8 mouse cellular contexts compared by ENCODE assay signal in the genomic region with DNA sequence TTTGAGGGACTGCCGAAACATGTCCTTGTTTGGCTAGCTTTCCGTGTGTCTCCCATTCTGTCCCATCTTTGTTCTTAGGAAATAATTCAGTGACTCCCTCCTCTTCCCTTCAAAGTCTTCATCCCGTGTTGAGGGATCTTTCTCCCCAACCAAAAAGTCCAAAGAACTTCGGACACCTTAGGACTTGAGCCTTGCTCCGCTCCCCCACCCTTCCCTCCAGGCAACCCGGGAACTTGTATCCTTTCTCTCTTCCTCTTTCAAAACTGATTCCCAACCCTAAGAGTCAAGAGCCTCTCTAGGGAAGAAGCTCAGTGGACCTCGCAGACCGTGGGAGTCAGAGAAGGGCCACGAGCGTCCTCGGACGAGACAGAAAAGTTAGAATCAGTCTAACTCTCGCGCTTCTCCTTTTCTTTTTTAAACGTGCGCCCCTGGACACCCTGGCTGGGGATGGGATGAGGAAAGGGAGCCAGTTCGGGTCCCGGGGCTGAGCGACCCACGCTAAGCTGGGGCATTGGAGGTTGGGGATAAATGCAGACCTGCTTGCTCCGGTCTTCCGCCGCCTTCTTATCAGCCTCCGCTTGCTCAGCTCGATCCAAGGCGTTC. TPM values are rescaled to one million over a fixed set of nuclear protein-coding genes. Genes with fewer than 3 reads are reported as not detected.
DNase-seq lines count a peak whose midpoint lies in the region; ATAC-seq and TF ChIP-seq lines count a peak whose summit lies in the region.

No protein-coding gene starts in this region.

- no peak for TF ChIP-seq CTCF in kidney, postnatal 0 days (IDR thresholded peaks at IDR 0.05; ENCODE audit: low read depth)

- H3K79me2 ChIP-seq in myocyte (ENCODE audit: control insufficient read depth, insufficient read depth) = peaks cover 49% of the 10 kb centered on the region

- H3K4me3 ChIP-seq in kidney, postnatal 0 days (replicated peaks; ENCODE audit: low read depth, low read length) = peak overlapping the region; percentile 75
- H3K4me3 ChIP-seq in embryonic facial prominence, embryonic 10.5 days = peak overlapping the region; percentile 76
- H3K4me3 ChIP-seq in hindbrain, embryonic 16.5 days (ENCODE audit: low read length) = peak overlapping the region; percentile 56
- peak overlapping the region; percentile 99 for H3K4me3 ChIP-seq in myocyte

- TF ChIP-seq POLR2A in myocyte (IDR thresholded peaks at IDR 0.05; ENCODE audit: insufficient read length, low read depth) = no peak

- no peaks in the 10 kb centered on the region for H3K27me3 ChIP-seq in kidney, postnatal 0 days (ENCODE audit: insufficient read depth, low read length)
- peaks cover 56% of the 10 kb centered on the region for H3K27me3 ChIP-seq in embryonic facial prominence, embryonic 10.5 days (replicated peaks; ENCODE audit: low read depth, poor library complexity, severe bottlenecking)
- H3K27me3 ChIP-seq in hindbrain, embryonic 16.5 days (replicated peaks; ENCODE audit: control insufficient read depth, insufficient read depth, low read length) = peaks cover 8% of the 10 kb centered on the region
- H3K27me3 ChIP-seq in myocyte (ENCODE audit: control insufficient read depth, insufficient read depth, insufficient read length) = no peaks in the 10 kb centered on the region

- H3K36me3 ChIP-seq in kidney, postnatal 0 days (ENCODE audit: insufficient read depth, low read length) = no peaks in the 10 kb centered on the region
- H3K36me3 ChIP-seq in embryonic facial prominence, embryonic 10.5 days (replicated peaks) = no peaks in the 10 kb centered on the region
- H3K36me3 ChIP-seq in hindbrain, embryonic 16.5 days (ENCODE audit: control insufficient read depth, insufficient read depth, low read length) = no peaks in the 10 kb centered on the region
- H3K36me3 ChIP-seq in myocyte (ENCODE audit: control insufficient read depth, insufficient read depth) = peaks cover 4% of the 10 kb centered on the region

- peak overlapping the region; percentile 81 for H3K9ac ChIP-seq in kidney, postnatal 0 days (ENCODE audit: low read depth, low read length)
- H3K9ac ChIP-seq in hindbrain, embryonic 16.5 days (ENCODE audit: low read depth, low read length) = peak overlapping the region; percentile 67

- no peaks in the 10 kb centered on the region for H3K9me3 ChIP-seq in kidney, postnatal 0 days (replicated peaks; ENCODE audit: low read length)
- no peaks in the 10 kb centered on the region for H3K9me3 ChIP-seq in embryonic facial prominence, embryonic 10.5 days
- no peaks in the 10 kb centered on the region for H3K9me3 ChIP-seq in hindbrain, embryonic 16.5 days (ENCODE audit: control insufficient read depth, low read length)

- DNase-seq in kidney, postnatal 0 days (ENCODE audit: low spot score) = peak; percentile 49
- no peak for DNase-seq in kidney, adult 8-10 months
- no peak for DNase-seq in embryonic facial prominence, embryonic 10.5 days (ENCODE audit: low spot score)
- DNase-seq in adrenal gland, postnatal 25 days = no peak
- no peak for DNase-seq in ovary, adult 18-20 months (ENCODE audit: low spot score)

- peak overlapping the region; percentile 90 for H3K27ac ChIP-seq in kidney, postnatal 0 days
- peak overlapping the region; percentile 89 for H3K27ac ChIP-seq in embryonic facial prominence, embryonic 10.5 days (replicated peaks)
- H3K27ac ChIP-seq in hindbrain, embryonic 16.5 days (ENCODE audit: low read depth, low read length) = peak overlapping the region; percentile 16; the same call in 1 of the 2 replicates

- peak overlapping the region; percentile 85 for H3ac ChIP-seq in myocyte (ENCODE audit: control insufficient read depth, insufficient read length)

- 0 out of 2 replicates have a peak, but pooled peaks cover 16% of the 10 kb centered on the region for H3K4me1 ChIP-seq in kidney, postnatal 0 days (replicated peaks; ENCODE audit: insufficient read depth, low read length)
- H3K4me1 ChIP-seq in embryonic facial prominence, embryonic 10.5 days = peaks cover 68% of the 10 kb centered on the region
- H3K4me1 ChIP-seq in hindbrain, embryonic 16.5 days (ENCODE audit: control insufficient read depth, insufficient read depth, low read depth, low read length) = peaks cover 30% of the 10 kb centered on the region

- no peak for ATAC-seq in kidney, postnatal 0 days (replicated peaks; ENCODE audit: low FRiP score, low read depth)
- ATAC-seq in hindbrain, embryonic 16.5 days = no peak
- no peak for ATAC-seq in megakaryocyte-erythroid progenitor cell, adult 5-6 weeks (replicated peaks; ENCODE audit: low FRiP score, low TSS enrichment, poor library complexity, severe bottlenecking)

- H3K4me2 ChIP-seq in kidney, postnatal 0 days (ENCODE audit: low read length) = peak overlapping the region; percentile 87
- peak overlapping the region; percentile 97 for H3K4me2 ChIP-seq in hindbrain, embryonic 16.5 days (ENCODE audit: low read length)
- peak overlapping the region; percentile 53 for H3K4me2 ChIP-seq in myocyte (ENCODE audit: low read depth)

- under 1% methylated on average over 26 of the region's 26 CpGs for WGBS in kidney, postnatal 0 days
- under 1% methylated on average over 26 of the region's 26 CpGs for WGBS in embryonic facial prominence, embryonic 10.5 days
- WGBS in hindbrain, embryonic 16.5 days = under 1% methylated on average over 26 of the region's 26 CpGs

TF ChIP-seq in myocyte, 11 proteins besides CTCF, POLR2A, EP300 and RAD21:
- TF ChIP-seq TCF3 (IDR thresholded peaks at IDR 0.05; ENCODE audit: insufficient read length, low read depth) (no peak), REST (IDR thresholded peaks at IDR 0.05; ENCODE audit: insufficient read depth, insufficient read length) (no peak), CEBPB (IDR thresholded peaks at IDR 0.05; ENCODE audit: insufficient read depth, poor library complexity, severe bottlenecking) (no peak), E2F4 (IDR thresholded peaks at IDR 0.05; ENCODE audit: insufficient read depth) (no peak), MYOG (IDR thresholded peaks at IDR 0.05; ENCODE audit: control insufficient read depth in 1 of 3, insufficient read depth in 1 of 3, insufficient read length in 2 of 3, low read depth in 2 of 3) (no peak), MAX (IDR thresholded peaks at IDR 0.05; ENCODE audit: low read depth) (no peak), TCF12 (IDR thresholded peaks at IDR 0.05; ENCODE audit: insufficient read depth, poor library complexity, severe bottlenecking) (no peak), USF1 (IDR thresholded peaks at IDR 0.05; ENCODE audit: low read depth) (no peak), POLR2AphosphoS2 (IDR thresholded peaks at IDR 0.05; ENCODE audit: insufficient read length, low read depth) (no peak), SRF (IDR thresholded peaks at IDR 0.05; ENCODE audit: control insufficient read depth, insufficient read length, low read depth) (no peak), MYOD1 (IDR thresholded peaks at IDR 0.05; ENCODE audit: control insufficient read depth in 1 of 3, insufficient read length in 2 of 3, low read depth in 2 of 3) (no peak)

RNA-seq across cellular contexts. Expression of gene Tpm1, which starts 0.6 kb away (rescaled TPM):
- polyA plus RNA-seq in kidney, postnatal 0 days (2015; fragmentation: Nextera tagmentation; extraction: Ambion mirVana) = 577 and 637 TPM in 2 replicates
- polyA plus RNA-seq in embryonic facial prominence, embryonic 10.5 days (2016; fragmentation: Nextera tagmentation; extraction: Ambion mirVana) = 331 and 369 TPM in 2 replicates
- 187 and 214 TPM in 2 replicates for polyA plus RNA-seq in hindbrain, embryonic 16.5 days (2015; fragmentation: Nextera tagmentation; extraction: Ambion mirVana)
- polyA plus RNA-seq in myocyte (2012; fragmentation: generic; extraction: Trizol) = 1,921 TPM
- total RNA-seq in adrenal gland, postnatal 25 days (2021) = 166 and 180 TPM in 2 replicates
- 64.9 and 77.2 TPM in 2 replicates for total RNA-seq in megakaryocyte-erythroid progenitor cell, adult 5-6 weeks (2014; fragmentation: Nextera tagmentation)
- 88.4 and 108 TPM in 2 replicates for total RNA-seq in megakaryocyte-erythroid progenitor cell, adult 5-6 weeks (2017)

Comparison
In these comparisons a context has a peak if more than half of its experiments do, and no peak if none do; other contexts are left out.
1. H3K27ac ChIP-seq: peak in every context shown above with its lines; median percentile 90 in kidney, postnatal 0 days; 89 in embryonic facial prominence, embryonic 10.5 days; 16 in hindbrain, embryonic 16.5 days.